ENCODE assay signal across 29 mouse cellular contexts in the genomic region with DNA sequence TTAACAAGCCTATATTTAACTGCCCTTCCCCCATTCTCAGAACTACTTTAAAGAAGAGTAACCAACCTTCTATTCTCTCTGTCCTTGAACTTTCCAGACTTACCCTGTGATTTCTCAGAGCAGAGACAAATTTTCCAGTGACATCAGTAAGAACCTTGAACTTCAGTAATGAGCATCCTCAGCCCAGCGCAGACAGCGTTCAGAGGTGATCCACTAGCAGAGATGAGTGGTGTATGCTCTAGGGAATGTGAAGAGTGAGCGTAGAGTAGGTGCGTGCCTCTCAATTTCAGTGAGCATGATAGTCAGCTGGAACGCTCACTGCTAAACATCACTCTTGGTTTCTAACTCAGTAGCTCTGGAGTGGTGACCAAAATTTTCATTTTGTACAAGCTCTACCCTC.
A peak's percentile ranks its signal among the peaks of the same experiment; 100 is the strongest.
DNase-seq lines count a peak whose midpoint lies in the region; ATAC-seq and TF ChIP-seq lines count a peak whose summit lies in the region.
"Had no signal": no experiment of that assay in that cellular context is flagged by ENCODE, and none has a peak within 500 bp of the region (broad histone marks: within the 10 kb centered on the region; RNA-seq: fewer than 3 reads in every experiment).

No protein-coding gene starts in this region.

- no peak for TF ChIP-seq CTCF in liver, adult 2 months (IDR thresholded peaks at IDR 0.05; ENCODE audit: low read depth, low read length)

- no peak overlapping the region for H3K27ac ChIP-seq in liver, adult 2 months (replicated peaks; ENCODE audit: insufficient read depth, low read depth, low read length)
- no peak overlapping the region for H3K27ac ChIP-seq in liver, embryonic 11.5 days (ENCODE audit: low read depth, low read length)
- H3K27ac ChIP-seq in midbrain, embryonic 14.5 days (replicated peaks; ENCODE audit: low read depth, low read length), result no peak overlapping the region
- H3K27ac ChIP-seq: embryonic facial prominence, embryonic 10.5 days; embryonic facial prominence, embryonic 13.5 days; forebrain, embryonic 13.5 days; heart, embryonic 15.5 days; hindbrain, embryonic 10.5 days; hindbrain, embryonic 13.5 days; intestine, embryonic 15.5 days had no signal

- H3K9ac ChIP-seq in liver, adult 2 months (ENCODE audit: low read depth, low read length), result no peak overlapping the region
- H3K9ac ChIP-seq in liver, embryonic 11.5 days (ENCODE audit: low read depth, low read length), result no peak overlapping the region
- H3K9ac ChIP-seq in midbrain, embryonic 14.5 days (replicated peaks; ENCODE audit: low read length), result no peak overlapping the region
- H3K9ac ChIP-seq: embryonic facial prominence, embryonic 13.5 days; forebrain, embryonic 13.5 days; heart, embryonic 12.5 days; heart, embryonic 15.5 days; hindbrain, embryonic 13.5 days; intestine, embryonic 15.5 days had no signal

- TF ChIP-seq POLR2A in liver, adult 2 months (IDR thresholded peaks at IDR 0.05; ENCODE audit: extremely low read depth, insufficient read depth, low read length), result no peak

- peaks cover 3% of the 10 kb centered on the region; the same call in 1 of the 2 replicates for H3K79me2 ChIP-seq in liver, adult 2 months (ENCODE audit: control insufficient read depth, insufficient read depth, low read length)

- 93% methylated on average over 5 of the region's 5 CpGs for WGBS in liver, adult 2 months
- WGBS in liver, embryonic 11.5 days, result 93% methylated on average over 5 of the region's 5 CpGs
- WGBS in midbrain, embryonic 14.5 days, result 95% methylated on average over 5 of the region's 5 CpGs

- H3K36me3 ChIP-seq in liver, adult 2 months (ENCODE audit: control insufficient read depth, insufficient read depth, low read length), result peaks cover 2% of the 10 kb centered on the region; the same call in 1 of the 2 replicates
- no peaks in the 10 kb centered on the region for H3K36me3 ChIP-seq in liver, embryonic 11.5 days (ENCODE audit: control insufficient read depth, insufficient read depth, low read length)
- H3K36me3 ChIP-seq in midbrain, embryonic 14.5 days (ENCODE audit: control insufficient read depth, insufficient read depth, low read length), result no peaks in the 10 kb centered on the region
- H3K36me3 ChIP-seq: embryonic facial prominence, embryonic 10.5 days; embryonic facial prominence, embryonic 13.5 days; heart, embryonic 12.5 days; heart, embryonic 15.5 days; hindbrain, embryonic 10.5 days; hindbrain, embryonic 13.5 days; intestine, embryonic 15.5 days had no signal

- H3K4me1 ChIP-seq in liver, adult 2 months (ENCODE audit: control insufficient read depth, insufficient read depth, low read length), result peaks cover 11% of the 10 kb centered on the region
- no peaks in the 10 kb centered on the region for H3K4me1 ChIP-seq in liver, embryonic 11.5 days (replicated peaks; ENCODE audit: control insufficient read depth, insufficient read depth, low read length)
- no peaks in the 10 kb centered on the region for H3K4me1 ChIP-seq in midbrain, embryonic 14.5 days (ENCODE audit: control insufficient read depth, insufficient read depth, low read length)
- H3K4me1 ChIP-seq: embryonic facial prominence, embryonic 10.5 days; embryonic facial prominence, embryonic 13.5 days; forebrain, embryonic 13.5 days; heart, embryonic 12.5 days; heart, embryonic 15.5 days; hindbrain, embryonic 10.5 days; hindbrain, embryonic 13.5 days; intestine, embryonic 15.5 days had no signal

- H3K9me3 ChIP-seq in liver, embryonic 11.5 days (ENCODE audit: control insufficient read depth, low read length), result no peaks in the 10 kb centered on the region
- no peaks in the 10 kb centered on the region for H3K9me3 ChIP-seq in midbrain, embryonic 14.5 days (ENCODE audit: control insufficient read depth, low read length)
- H3K9me3 ChIP-seq: embryonic facial prominence, embryonic 10.5 days; embryonic facial prominence, embryonic 13.5 days; forebrain, embryonic 13.5 days; heart, embryonic 12.5 days; heart, embryonic 15.5 days; hindbrain, embryonic 10.5 days; hindbrain, embryonic 13.5 days; intestine, embryonic 15.5 days had no signal

- DNase-seq in liver, adult 2 months (ENCODE audit: extremely low read depth, low read depth, low spot score), result peak; percentile 26
- no peak for DNase-seq in liver, embryonic 11.5 days (ENCODE audit: low spot score)
- DNase-seq in adrenal gland, postnatal 10 days, result peak; percentile 46
- DNase-seq in adrenal gland, postnatal 36 days, result peak; percentile 34 to 42
- DNase-seq in gastrocnemius, postnatal 25 days, result no peak
- DNase-seq in midbrain, embryonic 14.5 days, result no peak
- DNase-seq: cerebellum, adult 11-12 months; cerebellum, adult 8-10 months; cerebellum, postnatal 10 days; cerebellum, postnatal 36 days; embryo, embryonic 11 days; gastrocnemius, postnatal 10 days; heart, adult 11 months; heart, postnatal 10 days; heart, postnatal 36 days; kidney, adult 11 months had no signal

- H3K27me3 ChIP-seq in liver, adult 2 months (ENCODE audit: control insufficient read depth, insufficient read depth, low read length), result no peaks in the 10 kb centered on the region
- no peaks in the 10 kb centered on the region for H3K27me3 ChIP-seq in liver, embryonic 11.5 days (replicated peaks; ENCODE audit: control insufficient read depth, insufficient read depth, low read length)
- H3K27me3 ChIP-seq in midbrain, embryonic 14.5 days (ENCODE audit: control insufficient read depth, insufficient read depth, low read length), result no peaks in the 10 kb centered on the region
- H3K27me3 ChIP-seq: embryonic facial prominence, embryonic 13.5 days; forebrain, embryonic 13.5 days; heart, embryonic 12.5 days; heart, embryonic 15.5 days; hindbrain, embryonic 13.5 days; intestine, embryonic 15.5 days had no signal

- H3K4me3 ChIP-seq in liver, adult 2 months (ENCODE audit: insufficient read depth, low read depth, low read length), result no peak overlapping the region
- H3K4me3 ChIP-seq in liver, embryonic 11.5 days (ENCODE audit: low read depth, low read length), result no peak overlapping the region
- H3K4me3 ChIP-seq in midbrain, embryonic 14.5 days (replicated peaks; ENCODE audit: low read depth, low read length), result no peak overlapping the region
- H3K4me3 ChIP-seq: embryonic facial prominence, embryonic 10.5 days; embryonic facial prominence, embryonic 13.5 days; erythroblast, embryonic 14.5 days; forebrain, embryonic 13.5 days; heart, embryonic 12.5 days; heart, embryonic 15.5 days; hindbrain, embryonic 10.5 days; hindbrain, embryonic 13.5 days; intestine, embryonic 15.5 days had no signal

- H3K4me2 ChIP-seq in liver, embryonic 11.5 days, result no peak overlapping the region
- H3K4me2 ChIP-seq in midbrain, embryonic 14.5 days (ENCODE audit: low read length), result no peak overlapping the region
- H3K4me2 ChIP-seq: embryonic facial prominence, embryonic 13.5 days; forebrain, embryonic 13.5 days; heart, embryonic 12.5 days; heart, embryonic 15.5 days; hindbrain, embryonic 13.5 days; intestine, embryonic 15.5 days had no signal

- ATAC-seq in liver, embryonic 11.5 days (replicated peaks; ENCODE audit: low FRiP score), result no peak
- ATAC-seq in midbrain, embryonic 14.5 days (ENCODE audit: low FRiP score, low TSS enrichment), result no peak
- ATAC-seq: activated CD4-positive, CD25-positive, alpha-beta regulatory T cell, adult 4 months; CD4-positive, CD25-positive, alpha-beta regulatory T cell, adult 4 months; forebrain, embryonic 13.5 days; forebrain, embryonic 16.5 days; hindbrain, embryonic 16.5 days; intestine, embryonic 15.5 days had no signal

Comparison
In these comparisons a context has a peak if more than half of its experiments do, and no peak if none do; other contexts are left out.
1. DNase-seq: peak in liver, adult 2 months (single experiment), adrenal gland, postnatal 10 days (single experiment) and adrenal gland, postnatal 36 days (2 of 2); none in liver, embryonic 11.5 days (single experiment), gastrocnemius, postnatal 25 days (single experiment) and midbrain, embryonic 14.5 days (single experiment).